6 mouse cellular contexts compared by ENCODE assay signal in the genomic region with DNA sequence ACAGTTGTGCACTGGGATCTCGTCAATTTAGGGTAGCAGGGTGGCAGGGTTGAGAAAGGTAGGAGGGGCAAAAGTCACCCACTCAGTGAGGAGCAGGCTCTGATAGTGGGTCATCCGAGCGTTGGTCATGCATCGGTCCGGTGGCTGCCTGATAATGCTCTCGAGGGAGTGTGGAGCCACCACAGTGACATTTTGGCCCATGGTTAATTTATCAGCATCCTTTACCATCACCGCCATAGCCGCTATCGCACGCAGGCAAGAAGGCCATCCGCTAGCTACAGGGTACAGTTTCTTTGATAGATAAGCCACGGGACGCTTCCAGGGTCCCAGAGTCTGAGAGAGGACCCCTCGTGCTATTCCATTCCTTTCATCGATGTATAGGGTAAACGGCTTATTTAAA.
DNase-seq lines count a peak whose midpoint lies in the region; ATAC-seq lines count a peak whose summit lies in the region.
"Not testable (repeated sequence)": the region's sequence is repeated elsewhere in the genome, so short reads cannot be mapped to it uniquely, and the experiment has no call there.

No protein-coding gene starts in this region.

- H3K9ac ChIP-seq in forebrain, embryonic 11.5 days (ENCODE audit: low read length); kidney, embryonic 16.5 days (replicated peaks; ENCODE audit: low read length); midbrain, embryonic 11.5 days (ENCODE audit: low read length): not testable (repeated sequence)

- not testable (repeated sequence) for H3K4me1 ChIP-seq in forebrain, embryonic 11.5 days (replicated peaks; ENCODE audit: control insufficient read depth, insufficient read depth, low read length); heart, embryonic 10.5 days; kidney, embryonic 16.5 days (ENCODE audit: insufficient read depth, low read length); midbrain, embryonic 11.5 days (ENCODE audit: control insufficient read depth, insufficient read depth, low read length)

- ATAC-seq in forebrain, embryonic 11.5 days (replicated peaks; ENCODE audit: low FRiP score); midbrain, embryonic 11.5 days (ENCODE audit: low FRiP score): not testable (repeated sequence)
- ATAC-seq in kidney, embryonic 16.5 days (ENCODE audit: low FRiP score, low TSS enrichment), result peak; percentile 12; the same call in 1 of the 2 replicates

- not testable (repeated sequence) for H3K36me3 ChIP-seq in forebrain, embryonic 11.5 days (ENCODE audit: control insufficient read depth, insufficient read depth, low read length); heart, embryonic 10.5 days; kidney, embryonic 16.5 days (ENCODE audit: insufficient read depth, low read length); midbrain, embryonic 11.5 days (ENCODE audit: control insufficient read depth, insufficient read depth, low read length)

- not testable (repeated sequence) for H3K27ac ChIP-seq in forebrain, embryonic 11.5 days (ENCODE audit: low read depth, low read length); heart, embryonic 10.5 days; kidney, embryonic 16.5 days (ENCODE audit: low read length); midbrain, embryonic 11.5 days (ENCODE audit: low read depth, low read length)

- H3K9me3 ChIP-seq in forebrain, embryonic 11.5 days (ENCODE audit: control insufficient read depth, low read length), result peaks cover 10% of the 10 kb centered on the region
- peaks cover 36% of the 10 kb centered on the region for H3K9me3 ChIP-seq in heart, embryonic 10.5 days
- H3K9me3 ChIP-seq in kidney, embryonic 16.5 days (ENCODE audit: low read length), result peaks cover 20% of the 10 kb centered on the region
- peaks cover 14% of the 10 kb centered on the region for H3K9me3 ChIP-seq in midbrain, embryonic 11.5 days (ENCODE audit: control insufficient read depth, low read length)

- H3K4me3 ChIP-seq in forebrain, embryonic 11.5 days (ENCODE audit: low read depth, low read length); heart, embryonic 10.5 days; kidney, embryonic 16.5 days (ENCODE audit: low read length); midbrain, embryonic 11.5 days (ENCODE audit: low read depth, low read length): not testable (repeated sequence)

- H3K4me2 ChIP-seq in forebrain, embryonic 11.5 days (ENCODE audit: low read depth, low read length, severe bottlenecking); kidney, embryonic 16.5 days (replicated peaks; ENCODE audit: low read depth, low read length); midbrain, embryonic 11.5 days: not testable (repeated sequence)

- not testable (repeated sequence) for H3K27me3 ChIP-seq in forebrain, embryonic 11.5 days (ENCODE audit: control insufficient read depth, insufficient read depth, low read length); heart, embryonic 10.5 days (ENCODE audit: insufficient read depth, poor library complexity, severe bottlenecking); kidney, embryonic 16.5 days (ENCODE audit: insufficient read depth, low read length); midbrain, embryonic 11.5 days (ENCODE audit: control insufficient read depth, insufficient read depth, low read length)

- peak; percentile 17 for DNase-seq in R1 (ENCODE audit: low read depth, low spot score)
- peak; percentile 48 for DNase-seq in forebrain, embryonic 11.5 days (ENCODE audit: low spot score)
- DNase-seq in heart, adult 11 months, result peak; percentile 70
- DNase-seq in heart, embryonic 10.5 days (ENCODE audit: low spot score), result peak; percentile 66
- peak; percentile 78 for DNase-seq in midbrain, embryonic 11.5 days (ENCODE audit: low spot score, missing footprints)

- 90% methylated on average over 16 of the region's 16 CpGs for WGBS in forebrain, embryonic 11.5 days
- 85% methylated on average over 16 of the region's 16 CpGs for WGBS in heart, embryonic 10.5 days
- 91% methylated on average over 16 of the region's 16 CpGs for WGBS in kidney, embryonic 16.5 days
- 84% methylated on average over 16 of the region's 16 CpGs for WGBS in midbrain, embryonic 11.5 days

Comparison
In these comparisons a context has a peak if more than half of its experiments do, and no peak if none do; other contexts are left out.
1. DNase-seq: peak in every context shown above with its lines; median percentile 78 in midbrain, embryonic 11.5 days; 70 in heart, adult 11 months; 66 in heart, embryonic 10.5 days; 48 in forebrain, embryonic 11.5 days; 17 in R1.